Comparison of ENCODE assay signal across 8 mouse cellular contexts in genomic region chr1:154117346-154117687, GRCm38 (mm10).
A peak's percentile ranks its signal among the peaks of the same experiment; 100 is the strongest.
DNase-seq lines count a peak whose midpoint lies in the region; ATAC-seq and TF ChIP-seq lines count a peak whose summit lies in the region.

No protein-coding gene starts in this region.

- TF ChIP-seq CTCF in spleen, adult 2 months (IDR thresholded peaks at IDR 0.05; ENCODE audit: extremely low read depth, insufficient read depth, insufficient read length, insufficient replicate concordance): no peak
- TF ChIP-seq CTCF in lung, postnatal 0 days (IDR thresholded peaks at IDR 0.05): no peak

- no peaks in the 10 kb centered on the region for H3K9me3 ChIP-seq in lung, postnatal 0 days (ENCODE audit: low read length)

- no peaks in the 10 kb centered on the region for H3K36me3 ChIP-seq in spleen, adult 2 months (ENCODE audit: control insufficient read depth, insufficient read depth, low read length)
- no peaks in the 10 kb centered on the region for H3K36me3 ChIP-seq in lung, postnatal 0 days (ENCODE audit: insufficient read depth, low read length)

- TF ChIP-seq POLR2A in spleen, adult 2 months (IDR thresholded peaks at IDR 0.05; ENCODE audit: low read depth, low read length): no peak

- H3K4me1 ChIP-seq in spleen, adult 2 months (ENCODE audit: control insufficient read depth, insufficient read depth, insufficient read length): peaks cover 4% of the 10 kb centered on the region; the same call in 1 of the 2 replicates
- peaks cover 9% of the 10 kb centered on the region for H3K4me1 ChIP-seq in lung, postnatal 0 days (ENCODE audit: insufficient read depth, low read depth, low read length)

- peak overlapping the region; percentile 23; the same call in 1 of the 2 replicates for H3K4me3 ChIP-seq in spleen, adult 2 months (ENCODE audit: extremely low read depth, insufficient read depth, insufficient read length)
- no peak overlapping the region for H3K4me3 ChIP-seq in lung, postnatal 0 days (ENCODE audit: low read depth, low read length)

- no peak for ATAC-seq in lung, postnatal 0 days

- peak overlapping the region; percentile 60 for H3K27ac ChIP-seq in spleen, adult 2 months (ENCODE audit: insufficient read depth, low read length)
- peak overlapping the region; percentile 79 for H3K27ac ChIP-seq in lung, postnatal 0 days (ENCODE audit: low read length)

- WGBS in spleen, adult 2 months: 48% methylated on average over 11 of the region's 11 CpGs
- 22% methylated on average over 11 of the region's 11 CpGs for WGBS in lung, postnatal 0 days

- peak; percentile 20 to 37 for DNase-seq in cerebellum, postnatal 14 days
- DNase-seq in cerebellum, adult 11 months: no peak
- DNase-seq in spleen, adult 2 months (ENCODE audit: low read depth in 1 of 2, low spot score in 2 of 2): peak in 1 of 2 experiments; percentile 15
- DNase-seq in spleen, postnatal 10 days (ENCODE audit: low spot score in 2 of 2): no peak
- DNase-seq in kidney, adult 8-10 months: peak; percentile 70 to 73
- peak; percentile 53 for DNase-seq in lung, postnatal 0 days (ENCODE audit: low spot score)
- no peak for DNase-seq in spleen, adult 18-20 months
- no peak for DNase-seq in Muller cell, postnatal 12 days (ENCODE audit: inconsistent ontology term)

- peak overlapping the region; percentile 39 for H3K4me2 ChIP-seq in lung, postnatal 0 days (replicated peaks; ENCODE audit: low read depth, low read length)

- H3K9ac ChIP-seq in lung, postnatal 0 days (replicated peaks; ENCODE audit: low read depth): no peak overlapping the region

- no peaks in the 10 kb centered on the region for H3K27me3 ChIP-seq in spleen, adult 2 months (ENCODE audit: control insufficient read depth, insufficient read depth, low read length)
- no peaks in the 10 kb centered on the region for H3K27me3 ChIP-seq in lung, postnatal 0 days (replicated peaks; ENCODE audit: insufficient read depth, low read length)

- TF ChIP-seq EP300 in lung, postnatal 0 days (IDR thresholded peaks at IDR 0.05): no peak

Comparison
In these comparisons a context has a peak if more than half of its experiments do, and no peak if none do; other contexts are left out.
1. DNase-seq: peak in cerebellum, postnatal 14 days (2 of 2), kidney, adult 8-10 months (2 of 2) and lung, postnatal 0 days (single experiment); none in cerebellum, adult 11 months (single experiment), spleen, postnatal 10 days (0 of 2), spleen, adult 18-20 months (0 of 2) and Muller cell, postnatal 12 days (single experiment).